Mouse (Mus musculus): ENCODE measurements around the gene Micu1. TPM values are rescaled to one million over a fixed set of nuclear protein-coding genes. Genes with fewer than 3 reads are reported as not detected.

Micu1 gene
- total RNA-seq, 2 experiments from 2014 or later, result 121 to 128 TPM

GRCm38 (mm10) chr10:59800826-59801501 is 98.7 kb downstream of the Micu1 start:
- no peak for DNase-seq (ENCODE audit: low spot score in 2 of 2)

GRCm38 (mm10) chr10:59808677-59809076 is 106.4 kb downstream of the Micu1 start:
- no peak for DNase-seq (ENCODE audit: low spot score in 2 of 2)

- no peak for DNase-seq (ENCODE audit: low spot score in 2 of 2)
Measured at GRCm38 (mm10) chr10:59809991-59810574, 107.8 kb downstream of the Micu1 start.

- DNase-seq (ENCODE audit: low spot score in 2 of 2), result no peak
Measured at GRCm38 (mm10) chr10:59812939-59813338, 110.7 kb downstream of the Micu1 start.

GRCm38 (mm10) chr10:59813759-59814158 is 111.5 kb downstream of the Micu1 start:
- DNase-seq (ENCODE audit: low spot score in 2 of 2), result no peak

- peak in 1 of 2 experiments; percentile 58 for DNase-seq (ENCODE audit: low spot score in 2 of 2)
Measured at GRCm38 (mm10) chr10:59814505-59815155, 112.4 kb downstream of the Micu1 start.

GRCm38 (mm10) chr10:59816569-59816968 is 114.3 kb downstream of the Micu1 start:
- no peak for DNase-seq (ENCODE audit: low spot score in 2 of 2)

- no peak for DNase-seq (ENCODE audit: low spot score in 2 of 2)
Measured at GRCm38 (mm10) chr10:59817528-59817927, 115.3 kb downstream of the Micu1 start.

GRCm38 (mm10) chr10:59817991-59818390 is 115.7 kb downstream of the Micu1 start:
- DNase-seq (ENCODE audit: low spot score in 2 of 2), result no peak

- DNase-seq (ENCODE audit: low spot score in 2 of 2), result no peak
Measured at GRCm38 (mm10) chr10:59819146-59819545, 116.9 kb downstream of the Micu1 start.

- no peak for DNase-seq (ENCODE audit: low spot score in 2 of 2)
Measured at GRCm38 (mm10) chr10:59820886-59821285, 118.6 kb downstream of the Micu1 start.

- no peak for DNase-seq (ENCODE audit: low spot score in 2 of 2)
Measured at GRCm38 (mm10) chr10:59821334-59822066, 119.2 kb downstream of the Micu1 start.

GRCm38 (mm10) chr10:59822857-59823256 is 120.6 kb downstream of the Micu1 start:
- no peak for DNase-seq (ENCODE audit: low spot score in 2 of 2)

- no peak for DNase-seq (ENCODE audit: low spot score in 2 of 2)
Measured at GRCm38 (mm10) chr10:59825137-59825812, 123.0 kb downstream of the Micu1 start.

GRCm38 (mm10) chr10:59829886-59830285 is 127.6 kb downstream of the Micu1 start:
- DNase-seq (ENCODE audit: low spot score in 2 of 2), result no peak

GRCm38 (mm10) chr10:59831950-59832349 is 129.7 kb downstream of the Micu1 start:
- no peak for DNase-seq (ENCODE audit: low spot score in 2 of 2)

- DNase-seq (ENCODE audit: low spot score in 2 of 2), result no peak
Measured at GRCm38 (mm10) chr10:59835301-59836155, 133.3 kb downstream of the Micu1 start.

GRCm38 (mm10) chr10:59837490-59837889 is 135.2 kb downstream of the Micu1 start:
- DNase-seq (ENCODE audit: low spot score in 2 of 2), result no peak

GRCm38 (mm10) chr10:59841434-59841833 is 139.2 kb downstream of the Micu1 start:
- DNase-seq (ENCODE audit: low spot score in 2 of 2), result no peak

GRCm38 (mm10) chr10:59843125-59843524 is 140.8 kb downstream of the Micu1 start:
- DNase-seq (ENCODE audit: low spot score in 2 of 2), result no peak

Measured in gastrocnemius, postnatal 4 days (tissue).